Mouse (Mus musculus): ENCODE measurements at regions not wholly inside any gene's neighbourhood (a gene's known extent, or its start where the extent isn't known, plus 50 kb on each side); places are given as distances from the start of the nearest gene placed in this dataset.

DNA sequence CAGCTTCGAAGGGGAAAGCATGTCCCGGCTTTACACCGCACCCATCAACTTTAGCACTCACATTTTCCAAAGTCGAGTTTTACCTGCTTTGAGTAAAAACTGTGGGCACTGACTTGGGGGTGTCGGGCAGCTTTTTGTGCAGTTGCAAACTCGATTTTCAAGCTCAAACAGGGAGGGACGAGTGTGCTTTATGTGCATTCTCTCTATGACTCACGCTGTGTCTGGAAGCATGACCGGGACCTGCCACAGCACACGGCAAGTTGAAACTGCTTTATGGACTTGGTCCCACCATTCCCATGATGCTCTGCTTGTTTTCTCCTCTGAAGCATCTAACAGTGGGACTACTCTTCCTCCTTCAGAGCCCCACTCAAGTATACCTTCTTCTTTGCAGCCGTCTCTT, 174.8 kb downstream of the Sox2 start:
- no peaks in the 10 kb centered on the region for H3K36me3 ChIP-seq (ENCODE audit: control insufficient read depth, insufficient read depth)
- no peak for ATAC-seq
- H3K4me1 ChIP-seq (replicated peaks; ENCODE audit: control insufficient read depth, insufficient read depth, low read length): no peaks in the 10 kb centered on the region
- WGBS: 89% methylated on average over 11 of the region's 11 CpGs
- H3K4me2 ChIP-seq (ENCODE audit: low read length): no peak overlapping the region
- H3K4me3 ChIP-seq (replicated peaks; ENCODE audit: low read length): no peak overlapping the region
- H3K27ac ChIP-seq (ENCODE audit: low read length): no peak overlapping the region
- no peak overlapping the region for H3K9ac ChIP-seq (replicated peaks; ENCODE audit: low read depth, low read length)
- no peaks in the 10 kb centered on the region for H3K27me3 ChIP-seq (replicated peaks; ENCODE audit: control insufficient read depth, insufficient read depth, low read length)
- H3K9me3 ChIP-seq (ENCODE audit: control insufficient read depth, low read length): no peaks in the 10 kb centered on the region

DNA sequence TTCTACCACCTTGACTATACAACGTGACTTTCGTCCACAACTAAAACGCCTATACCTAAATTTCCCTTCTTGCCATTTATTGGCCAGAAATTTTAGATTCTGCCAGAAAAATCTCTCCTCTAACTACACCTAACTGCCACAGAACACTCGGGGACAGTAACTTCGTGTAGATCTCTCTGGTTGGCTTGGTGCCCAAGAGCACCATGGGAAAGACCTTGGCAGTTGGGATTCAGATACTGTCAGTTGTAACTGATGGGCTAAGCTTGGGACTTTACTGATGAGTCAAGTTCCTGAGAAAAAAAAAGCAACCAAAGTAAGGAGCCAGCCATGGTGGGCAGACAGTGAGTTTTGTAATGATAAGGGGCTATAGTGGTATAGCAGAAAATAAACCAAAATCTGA, 176.2 kb downstream of the Sox2 start:
- no peaks in the 10 kb centered on the region for H3K36me3 ChIP-seq (ENCODE audit: control insufficient read depth, insufficient read depth)
- ATAC-seq: no peak
- H3K4me3 ChIP-seq (replicated peaks; ENCODE audit: low read length): no peak overlapping the region
- no peaks in the 10 kb centered on the region for H3K27me3 ChIP-seq (replicated peaks; ENCODE audit: control insufficient read depth, insufficient read depth, low read length)
- H3K9me3 ChIP-seq (ENCODE audit: control insufficient read depth, low read length): no peaks in the 10 kb centered on the region
- no peaks in the 10 kb centered on the region for H3K4me1 ChIP-seq (replicated peaks; ENCODE audit: control insufficient read depth, insufficient read depth, low read length)
- WGBS: 87% methylated on average over 5 of the region's 5 CpGs
- H3K4me2 ChIP-seq (ENCODE audit: low read length): no peak overlapping the region
- no peak overlapping the region for H3K27ac ChIP-seq (ENCODE audit: low read length)
- no peak overlapping the region for H3K9ac ChIP-seq (replicated peaks; ENCODE audit: low read depth, low read length)

DNA sequence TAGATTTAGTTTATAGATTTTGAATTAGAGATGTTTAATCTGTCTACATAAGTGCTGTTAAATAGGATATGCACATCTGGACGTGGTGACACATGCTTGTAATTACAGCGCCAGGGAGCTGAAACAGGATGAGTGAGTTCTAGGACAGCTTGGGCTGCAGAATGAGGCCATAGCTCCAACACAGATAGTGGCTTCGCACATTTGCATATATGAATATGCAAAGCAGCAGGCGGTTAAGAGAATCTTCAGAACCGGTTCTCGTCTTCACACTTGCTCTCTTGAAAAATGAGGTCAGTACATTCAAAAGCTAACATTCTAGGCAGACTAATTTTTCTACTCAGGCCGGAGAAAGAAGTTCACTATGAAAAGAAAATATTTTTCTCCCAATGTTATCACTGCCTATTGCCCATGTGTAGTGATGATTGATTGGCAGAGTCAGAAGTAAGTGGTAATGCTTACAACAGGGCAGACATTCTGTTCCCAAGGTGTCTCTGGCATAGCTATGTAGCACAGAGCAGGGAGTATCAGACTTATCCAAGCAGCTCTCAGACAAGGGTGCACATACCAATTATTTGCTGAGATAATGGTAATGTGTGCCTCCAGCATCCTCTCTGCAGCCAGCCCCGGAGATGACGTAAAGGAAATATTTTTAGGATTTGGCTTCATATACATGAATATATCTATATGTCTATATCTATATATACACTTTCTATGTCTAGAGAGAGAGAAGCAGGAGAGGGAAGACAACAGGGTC, 178.4 kb downstream of the Sox2 start:
- no peak overlapping the region for H3K4me2 ChIP-seq (ENCODE audit: low read length)
- ATAC-seq: peak; percentile 78; the same call in 1 of the 2 replicates
- no peaks in the 10 kb centered on the region for H3K27me3 ChIP-seq (replicated peaks; ENCODE audit: control insufficient read depth, insufficient read depth, low read length)
- WGBS: 55% methylated on average over 9 of the region's 9 CpGs
- no peak overlapping the region for H3K4me3 ChIP-seq (replicated peaks; ENCODE audit: low read length)
- H3K36me3 ChIP-seq (ENCODE audit: control insufficient read depth, insufficient read depth): no peaks in the 10 kb centered on the region
- H3K27ac ChIP-seq (ENCODE audit: low read length): no peak overlapping the region
- no peak overlapping the region for H3K9ac ChIP-seq (replicated peaks; ENCODE audit: low read depth, low read length)
- no peaks in the 10 kb centered on the region for H3K9me3 ChIP-seq (ENCODE audit: control insufficient read depth, low read length)
- H3K4me1 ChIP-seq (replicated peaks; ENCODE audit: control insufficient read depth, insufficient read depth, low read length): no peaks in the 10 kb centered on the region

DNA sequence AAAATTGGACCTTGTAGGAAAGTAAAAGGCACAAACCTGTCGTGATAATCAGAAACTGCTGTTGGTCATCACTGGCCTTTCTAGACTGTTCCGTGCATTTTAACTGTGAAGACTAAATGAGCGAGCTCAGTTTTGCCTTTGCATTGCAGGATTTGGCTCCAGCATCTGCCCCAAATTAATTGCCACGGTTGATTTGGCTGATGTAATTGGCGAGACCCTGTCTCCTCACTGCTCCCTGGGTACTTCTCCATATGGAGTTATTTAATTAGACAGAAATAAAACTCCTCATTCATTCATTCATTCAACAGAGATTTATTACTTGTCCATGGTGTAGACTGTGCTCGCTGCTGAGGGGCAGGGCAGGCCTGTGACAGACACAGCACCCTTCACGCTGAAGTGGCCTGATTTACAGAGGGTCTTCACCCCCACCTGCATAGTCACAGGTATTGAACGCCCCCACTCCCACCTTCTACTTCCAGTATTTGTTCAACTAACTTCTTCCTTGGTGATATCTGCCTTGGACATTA, 186.6 kb downstream of the Sox2 start:
- Histone ChIP-seq H3K4me3 (replicated peaks; ENCODE audit: low read length) (no peak overlapping the region), H3K27me3 (replicated peaks; ENCODE audit: control insufficient read depth, insufficient read depth, low read length) (no peaks in the 10 kb centered on the region), H3K36me3 (ENCODE audit: control insufficient read depth, insufficient read depth) (no peaks in the 10 kb centered on the region), H3K4me2 (ENCODE audit: low read length) (no peak overlapping the region), H3K9ac (replicated peaks; ENCODE audit: low read depth, low read length) (no peak overlapping the region), H3K27ac (ENCODE audit: low read length) (no peak overlapping the region), H3K9me3 (ENCODE audit: control insufficient read depth, low read length) (no peaks in the 10 kb centered on the region), H3K4me1 (replicated peaks; ENCODE audit: control insufficient read depth, insufficient read depth, low read length) (peaks cover 21% of the 10 kb centered on the region)
- peak; percentile 67 for ATAC-seq
- WGBS: 31% methylated on average over 8 of the region's 8 CpGs

DNA sequence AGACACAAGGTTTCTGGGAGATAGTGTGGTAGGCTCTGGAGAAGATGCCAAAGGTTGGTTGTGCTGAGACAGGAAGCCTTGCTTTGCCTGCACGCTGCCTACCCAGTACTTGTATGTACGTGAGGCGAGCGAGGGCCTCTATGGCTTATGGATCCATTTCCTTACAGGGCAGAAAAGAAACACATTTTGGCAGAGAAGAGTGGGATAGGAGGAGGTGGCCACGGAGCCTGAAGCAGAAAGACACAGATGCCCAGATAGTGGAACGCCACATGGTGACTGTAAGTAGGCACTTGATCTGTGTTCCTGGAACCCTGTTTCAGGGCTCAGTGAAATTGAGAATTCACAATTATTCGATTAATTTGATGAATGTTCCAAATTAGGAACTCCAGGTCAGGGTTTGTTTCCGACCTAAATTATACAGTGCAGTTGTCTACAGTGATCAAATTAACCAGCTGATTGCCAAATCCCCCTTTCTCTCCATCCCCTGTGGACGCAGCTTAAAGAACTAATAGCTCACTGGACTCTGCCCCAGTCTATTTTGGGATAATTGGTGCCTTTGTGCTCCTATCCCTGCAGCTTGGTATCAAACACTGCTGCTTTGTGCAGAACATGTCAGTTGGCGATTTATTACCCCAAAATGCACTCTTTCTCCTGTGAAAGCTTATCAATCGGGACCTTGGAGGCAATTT, 187.6 kb downstream of the Sox2 start:
- peak overlapping the region; percentile 48 for H3K27ac ChIP-seq (ENCODE audit: low read length)
- no peaks in the 10 kb centered on the region for H3K9me3 ChIP-seq (ENCODE audit: control insufficient read depth, low read length)
- H3K36me3 ChIP-seq (ENCODE audit: control insufficient read depth, insufficient read depth): no peaks in the 10 kb centered on the region
- peaks cover 21% of the 10 kb centered on the region for H3K4me1 ChIP-seq (replicated peaks; ENCODE audit: control insufficient read depth, insufficient read depth, low read length)
- H3K4me2 ChIP-seq (ENCODE audit: low read length): peak overlapping the region; percentile 44
- H3K9ac ChIP-seq (replicated peaks; ENCODE audit: low read depth, low read length): no peak overlapping the region; the same call in 1 of the 2 replicates
- peak; percentile 78 for ATAC-seq
- H3K4me3 ChIP-seq (replicated peaks; ENCODE audit: low read length): no peak overlapping the region
- H3K27me3 ChIP-seq (replicated peaks; ENCODE audit: control insufficient read depth, insufficient read depth, low read length): no peaks in the 10 kb centered on the region
- WGBS: 7% methylated on average over 11 of the region's 11 CpGs

DNA sequence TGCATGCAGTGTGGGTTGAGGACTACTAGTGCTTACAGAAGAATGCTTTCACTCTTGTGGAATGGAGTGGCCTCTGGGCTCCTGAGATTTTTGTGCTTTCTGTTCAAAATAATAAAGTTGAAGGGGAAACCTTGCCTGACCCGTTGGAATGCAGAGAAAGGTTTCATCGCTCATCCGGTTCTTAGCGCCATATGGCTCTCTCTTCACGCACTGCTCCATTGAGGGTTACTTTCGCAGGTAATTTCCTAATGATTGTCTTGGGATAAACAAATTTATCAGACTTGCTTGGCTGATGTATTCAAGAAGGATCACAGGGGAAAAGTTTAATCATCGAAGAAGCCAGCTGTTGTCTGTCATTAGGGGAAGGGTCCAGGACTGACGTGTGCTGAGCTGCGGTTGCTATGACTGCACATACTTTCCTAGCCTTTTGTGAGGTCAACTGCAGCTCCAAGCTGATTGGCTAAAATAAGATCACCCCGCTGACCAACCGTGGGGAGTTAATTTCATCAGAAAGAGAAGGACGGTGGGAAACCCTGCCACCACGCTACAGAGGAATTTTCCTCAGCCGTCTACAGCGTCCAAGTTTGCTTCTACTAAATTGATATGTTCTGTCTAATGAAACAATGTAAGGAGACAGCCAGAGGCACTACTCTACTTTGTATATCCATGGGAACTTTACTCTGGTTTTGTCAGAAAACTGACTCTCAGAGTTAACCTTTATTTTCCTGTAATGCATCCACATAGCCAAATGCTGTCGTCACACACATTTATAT, 210.9 kb downstream of the Sox2 start:
- no peak overlapping the region for H3K27ac ChIP-seq (ENCODE audit: low read length)
- H3K36me3 ChIP-seq (ENCODE audit: control insufficient read depth, insufficient read depth): no peaks in the 10 kb centered on the region
- 63% methylated on average over 16 of the region's 16 CpGs for WGBS
- H3K27me3 ChIP-seq (replicated peaks; ENCODE audit: control insufficient read depth, insufficient read depth, low read length): no peaks in the 10 kb centered on the region
- H3K9ac ChIP-seq (replicated peaks; ENCODE audit: low read depth, low read length): no peak overlapping the region
- no peak overlapping the region for H3K4me3 ChIP-seq (replicated peaks; ENCODE audit: low read length)
- ATAC-seq: no peak
- H3K4me1 ChIP-seq (replicated peaks; ENCODE audit: control insufficient read depth, insufficient read depth, low read length): no peaks in the 10 kb centered on the region
- no peak overlapping the region for H3K4me2 ChIP-seq (ENCODE audit: low read length)
- H3K9me3 ChIP-seq (ENCODE audit: control insufficient read depth, low read length): no peaks in the 10 kb centered on the region

DNA sequence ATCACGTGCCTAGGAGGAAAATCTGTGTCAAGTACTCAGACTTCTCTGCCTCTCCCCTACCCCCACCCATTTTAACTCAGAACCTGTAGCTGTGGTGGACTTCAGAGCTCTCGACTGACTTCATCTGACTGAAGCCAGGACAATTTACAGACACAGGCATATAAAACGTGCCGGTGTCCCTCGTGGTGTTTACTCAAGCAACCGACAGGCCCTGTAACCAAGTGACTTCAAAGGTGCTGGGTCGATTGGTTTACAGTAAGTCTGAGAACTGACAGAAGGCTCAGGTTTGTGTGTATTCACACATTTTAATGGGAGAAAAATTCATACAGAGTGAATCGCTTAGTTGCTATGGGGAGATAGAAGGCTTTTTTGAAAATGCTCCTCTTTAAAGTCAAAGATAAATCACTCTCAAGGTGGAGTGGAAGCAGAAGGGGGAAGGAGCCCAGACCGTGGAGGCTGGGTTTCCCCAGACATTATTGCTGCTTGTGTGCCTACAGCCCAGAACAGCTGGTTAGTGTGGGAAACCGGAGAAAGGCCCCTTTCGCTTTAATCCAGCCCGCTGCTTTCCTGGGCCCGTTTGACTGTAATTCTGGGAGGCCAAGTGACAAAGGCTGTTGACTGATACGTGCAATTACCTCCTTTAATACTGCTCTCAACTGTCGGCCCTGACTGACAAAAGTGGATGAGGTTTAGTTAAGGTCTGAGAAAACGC, 218.6 kb downstream of the Sox2 start:
- no peak overlapping the region for H3K4me3 ChIP-seq (replicated peaks; ENCODE audit: low read length)
- no peaks in the 10 kb centered on the region for H3K9me3 ChIP-seq (ENCODE audit: control insufficient read depth, low read length)
- WGBS: 36% methylated on average over 16 of the region's 16 CpGs
- no peak overlapping the region for H3K27ac ChIP-seq (ENCODE audit: low read length)
- H3K27me3 ChIP-seq (replicated peaks; ENCODE audit: control insufficient read depth, insufficient read depth, low read length): no peaks in the 10 kb centered on the region
- peak; percentile 54; the same call in 1 of the 2 replicates for ATAC-seq
- no peak overlapping the region for H3K4me2 ChIP-seq (ENCODE audit: low read length)
- H3K36me3 ChIP-seq (ENCODE audit: control insufficient read depth, insufficient read depth): no peaks in the 10 kb centered on the region
- H3K9ac ChIP-seq (replicated peaks; ENCODE audit: low read depth, low read length): no peak overlapping the region
- peaks cover 6% of the 10 kb centered on the region; the same call in 1 of the 2 replicates for H3K4me1 ChIP-seq (replicated peaks; ENCODE audit: control insufficient read depth, insufficient read depth, low read length)

DNA sequence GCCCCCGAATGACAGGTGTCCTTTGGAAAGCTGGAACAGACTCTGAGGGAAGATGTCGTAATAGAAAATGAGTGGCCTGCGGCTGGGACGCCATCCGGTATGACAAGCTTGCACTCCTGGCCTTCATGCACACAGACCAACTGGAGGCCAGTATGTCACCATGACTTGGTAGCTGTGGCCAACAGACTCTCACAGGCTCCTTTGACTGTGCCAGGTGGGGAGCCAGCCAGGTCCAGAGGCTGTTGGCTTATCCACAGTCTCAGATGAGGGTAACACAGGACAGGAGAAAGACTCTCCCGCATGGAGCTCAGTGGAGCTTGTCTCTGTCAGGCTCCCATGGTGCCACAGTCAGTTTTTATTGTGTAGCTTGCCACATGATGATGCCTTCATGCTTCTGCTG, 219.7 kb downstream of the Sox2 start:
- H3K27me3 ChIP-seq (replicated peaks; ENCODE audit: control insufficient read depth, insufficient read depth, low read length): no peaks in the 10 kb centered on the region
- H3K4me1 ChIP-seq (replicated peaks; ENCODE audit: control insufficient read depth, insufficient read depth, low read length): peaks cover 6% of the 10 kb centered on the region; the same call in 1 of the 2 replicates
- no peak for ATAC-seq
- no peak overlapping the region for H3K4me3 ChIP-seq (replicated peaks; ENCODE audit: low read length)
- no peak overlapping the region for H3K4me2 ChIP-seq (ENCODE audit: low read length)
- 96% methylated on average over 6 of the region's 6 CpGs for WGBS
- no peaks in the 10 kb centered on the region for H3K9me3 ChIP-seq (ENCODE audit: control insufficient read depth, low read length)
- H3K36me3 ChIP-seq (ENCODE audit: control insufficient read depth, insufficient read depth): no peaks in the 10 kb centered on the region
- H3K9ac ChIP-seq (replicated peaks; ENCODE audit: low read depth, low read length): no peak overlapping the region
- H3K27ac ChIP-seq (ENCODE audit: low read length): no peak overlapping the region
